Mouse (Mus musculus): ENCODE data around the gene Gm49388. TPM values are rescaled to one million over a fixed set of nuclear protein-coding genes. Genes with fewer than 3 reads are reported as not detected.
A peak's percentile ranks its signal among the peaks of the same experiment; 100 is the strongest.

Gm49388 gene
- polyA plus RNA-seq, 1 experiment from 2014 or later = not detected

DNA sequence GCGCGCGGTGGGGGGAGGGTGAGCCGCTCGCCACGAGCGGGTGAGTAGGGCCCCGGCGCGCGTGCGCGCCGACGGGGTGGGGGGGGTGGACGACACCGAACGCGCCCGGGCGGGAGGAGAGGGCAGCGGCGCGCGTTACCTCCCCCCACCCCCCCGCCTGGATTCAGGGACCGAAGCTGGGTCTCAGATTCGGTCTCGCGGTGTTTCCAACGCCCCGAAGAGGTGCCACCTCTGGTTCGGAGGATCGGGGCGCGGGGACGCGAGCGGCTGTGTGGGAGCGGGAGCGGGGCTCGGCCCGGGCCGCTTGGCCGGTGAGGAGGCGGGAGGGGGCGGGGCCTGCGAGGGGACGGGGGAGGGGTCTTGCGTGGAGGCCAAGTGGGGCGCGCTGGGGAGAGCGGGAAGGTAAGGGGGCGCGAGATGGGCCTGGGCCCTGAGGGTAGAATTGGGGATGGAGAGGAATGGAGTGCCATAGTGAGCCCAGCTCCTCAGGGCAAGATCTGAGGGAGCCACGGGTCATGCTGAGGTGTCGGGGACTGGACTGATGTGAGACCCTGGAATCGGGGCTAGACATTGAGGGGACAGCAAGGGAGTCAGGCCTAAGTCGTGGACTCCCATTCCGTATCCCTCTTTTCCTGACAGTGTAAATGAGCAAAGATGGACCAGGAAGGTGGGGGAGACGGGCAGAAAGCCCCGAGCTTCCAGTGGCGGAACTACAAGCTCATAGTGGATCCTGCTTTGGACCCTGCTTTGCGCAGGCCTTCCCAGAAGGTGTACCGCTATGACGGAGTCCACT is 7.7 kb upstream of the Gm49388 start:
- Histone ChIP-seq H3K4me2 (ENCODE audit: low read depth, severe bottlenecking) (peak overlapping the region; percentile 76), H3K27ac (replicated peaks; ENCODE audit: low read depth, low read length) (peak overlapping the region; percentile 91), H3K36me3 (ENCODE audit: control insufficient read depth, insufficient read depth, low read length) (peaks cover 7% of the 10 kb centered on the region; the same call in 1 of the 2 replicates), H3K27me3 (ENCODE audit: control insufficient read depth, insufficient read depth, low read length) (no peaks in the 10 kb centered on the region), H3K9me3 (ENCODE audit: control insufficient read depth, low read length) (no peaks in the 10 kb centered on the region), H3K9ac (ENCODE audit: low read length) (peak overlapping the region; percentile 92), H3K4me1 (ENCODE audit: control insufficient read depth, insufficient read depth, low read length) (peaks cover 8% of the 10 kb centered on the region), H3K4me3 (ENCODE audit: low read depth, low read length) (peak overlapping the region; percentile 70)
- 3% methylated on average over 53 of the region's 66 CpGs for WGBS
- peak; percentile 74 for DNase-seq (ENCODE audit: low spot score)
- peak; percentile 48 for ATAC-seq (ENCODE audit: insufficient number of reproducible peaks, low FRiP score, low TSS enrichment, low read depth)

DNA sequence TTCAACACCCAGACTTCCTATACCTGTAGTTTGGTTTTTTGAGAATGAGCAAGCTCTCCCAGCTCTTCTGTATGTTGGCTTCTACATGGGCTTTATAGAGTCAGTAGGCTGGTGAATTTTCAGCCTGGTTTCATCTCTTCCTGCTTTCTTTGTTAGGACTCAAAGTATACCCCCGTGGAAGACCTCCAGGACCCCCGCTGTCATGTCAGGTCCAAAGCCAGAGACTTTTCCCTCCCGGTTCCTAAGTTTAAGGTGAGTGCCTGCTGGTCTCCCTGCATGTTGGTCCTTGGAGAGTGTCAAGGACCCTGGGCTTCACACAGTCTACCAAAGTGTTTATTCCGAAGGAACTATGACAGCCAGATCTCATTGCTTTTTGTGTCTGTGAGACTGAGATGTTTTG is 7.1 kb upstream of the Gm49388 start:
- Histone ChIP-seq H3K4me2 (ENCODE audit: low read depth, severe bottlenecking) (peak overlapping the region; percentile 76), H3K9me3 (ENCODE audit: control insufficient read depth, low read length) (no peaks in the 10 kb centered on the region), H3K27ac (replicated peaks; ENCODE audit: low read depth, low read length) (no peak overlapping the region), H3K4me3 (ENCODE audit: low read depth, low read length) (peak overlapping the region; percentile 70), H3K4me1 (ENCODE audit: control insufficient read depth, insufficient read depth, low read length) (peaks cover 8% of the 10 kb centered on the region), H3K36me3 (ENCODE audit: control insufficient read depth, insufficient read depth, low read length) (peaks cover 7% of the 10 kb centered on the region; the same call in 1 of the 2 replicates), H3K9ac (ENCODE audit: low read length) (peak overlapping the region; percentile 92), H3K27me3 (ENCODE audit: control insufficient read depth, insufficient read depth, low read length) (no peaks in the 10 kb centered on the region)
- ATAC-seq (ENCODE audit: insufficient number of reproducible peaks, low FRiP score, low TSS enrichment, low read depth) = no peak
- WGBS = 82% methylated on average over 4 of the region's 4 CpGs
- DNase-seq (ENCODE audit: low spot score) = no peak

DNA sequence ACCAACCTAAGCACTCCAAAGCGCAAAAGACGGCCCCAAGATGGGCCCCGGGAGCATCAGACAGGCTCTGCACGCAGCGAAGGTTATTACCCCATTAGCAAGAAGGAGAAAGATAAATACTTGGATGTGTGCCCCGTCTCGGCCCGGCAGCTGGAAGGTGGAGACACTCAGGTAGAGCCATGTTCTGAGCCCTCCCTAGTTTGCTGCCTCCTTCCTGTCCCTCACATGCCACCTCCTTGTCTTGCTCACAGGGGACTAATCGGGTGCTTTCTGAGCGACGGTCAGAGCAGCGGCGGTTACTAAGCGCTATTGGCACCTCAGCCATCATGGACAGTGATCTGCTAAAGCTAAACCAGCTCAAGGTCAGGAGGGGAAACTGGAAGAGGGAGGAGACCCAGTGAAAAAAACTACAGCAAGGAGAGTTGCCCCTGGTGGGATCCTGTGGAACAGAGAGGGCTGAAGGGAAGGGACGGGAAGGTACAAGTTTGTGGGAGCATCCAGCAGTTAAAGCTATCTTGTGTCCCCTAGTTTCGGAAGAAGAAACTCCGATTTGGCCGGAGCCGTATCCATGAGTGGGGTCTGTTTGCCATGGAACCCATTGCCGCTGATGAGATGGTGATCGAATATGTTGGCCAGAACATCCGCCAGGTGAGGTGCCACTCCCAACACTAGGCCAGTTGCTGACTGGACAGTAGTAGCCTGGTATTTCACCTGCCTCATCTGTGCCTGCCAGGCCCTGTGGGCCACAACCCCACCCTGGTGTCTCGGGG is 11.9 kb downstream of the Gm49388 start:
- no peak overlapping the region for H3K27ac ChIP-seq (replicated peaks; ENCODE audit: low read depth, low read length)
- H3K9ac ChIP-seq (ENCODE audit: low read length) = no peak overlapping the region
- no peak overlapping the region for H3K4me3 ChIP-seq (ENCODE audit: low read depth, low read length)
- no peaks in the 10 kb centered on the region for H3K27me3 ChIP-seq (ENCODE audit: control insufficient read depth, insufficient read depth, low read length)
- WGBS = 92% methylated on average over 23 of the region's 23 CpGs
- no peaks in the 10 kb centered on the region for H3K9me3 ChIP-seq (ENCODE audit: control insufficient read depth, low read length)
- H3K4me1 ChIP-seq (ENCODE audit: control insufficient read depth, insufficient read depth, low read length) = no peaks in the 10 kb centered on the region
- H3K4me2 ChIP-seq (ENCODE audit: low read depth, severe bottlenecking) = no peak overlapping the region
- DNase-seq (ENCODE audit: low spot score) (no peak), ATAC-seq (ENCODE audit: insufficient number of reproducible peaks, low FRiP score, low TSS enrichment, low read depth) (no peak)
- H3K36me3 ChIP-seq (ENCODE audit: control insufficient read depth, insufficient read depth, low read length) = peaks cover 35% of the 10 kb centered on the region

DNA sequence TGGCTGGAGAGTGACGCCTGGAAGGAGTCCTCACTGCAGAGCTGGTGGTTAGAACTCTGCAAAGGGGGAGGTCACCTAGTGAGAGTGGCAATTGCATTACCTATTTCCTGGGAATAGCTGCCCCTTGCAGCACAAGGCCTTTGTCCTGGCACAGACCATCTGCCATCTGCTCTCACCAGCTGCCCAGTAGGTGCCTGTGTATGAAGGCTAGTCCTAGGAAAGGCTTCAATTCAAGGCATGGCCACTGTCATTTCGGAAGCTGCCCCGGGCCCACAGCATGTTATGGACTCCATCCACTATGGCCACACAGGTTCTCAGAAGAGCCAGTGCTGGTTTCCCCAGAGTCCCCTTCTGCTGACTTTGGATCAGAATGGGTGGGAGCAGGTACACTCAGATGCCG is 13.2 kb downstream of the Gm49388 start:
- WGBS = 89% methylated on average over 4 of the region's 4 CpGs
- Histone ChIP-seq H3K27me3 (ENCODE audit: control insufficient read depth, insufficient read depth, low read length) (no peaks in the 10 kb centered on the region), H3K9me3 (ENCODE audit: control insufficient read depth, low read length) (no peaks in the 10 kb centered on the region), H3K4me1 (ENCODE audit: control insufficient read depth, insufficient read depth, low read length) (no peaks in the 10 kb centered on the region), H3K27ac (replicated peaks; ENCODE audit: low read depth, low read length) (no peak overlapping the region), H3K9ac (ENCODE audit: low read length) (no peak overlapping the region), H3K36me3 (ENCODE audit: control insufficient read depth, insufficient read depth, low read length) (peaks cover 33% of the 10 kb centered on the region), H3K4me2 (ENCODE audit: low read depth, severe bottlenecking) (no peak overlapping the region), H3K4me3 (ENCODE audit: low read depth, low read length) (no peak overlapping the region)
- ATAC-seq (ENCODE audit: insufficient number of reproducible peaks, low FRiP score, low TSS enrichment, low read depth) (no peak), DNase-seq (ENCODE audit: low spot score) (no peak)

DNA sequence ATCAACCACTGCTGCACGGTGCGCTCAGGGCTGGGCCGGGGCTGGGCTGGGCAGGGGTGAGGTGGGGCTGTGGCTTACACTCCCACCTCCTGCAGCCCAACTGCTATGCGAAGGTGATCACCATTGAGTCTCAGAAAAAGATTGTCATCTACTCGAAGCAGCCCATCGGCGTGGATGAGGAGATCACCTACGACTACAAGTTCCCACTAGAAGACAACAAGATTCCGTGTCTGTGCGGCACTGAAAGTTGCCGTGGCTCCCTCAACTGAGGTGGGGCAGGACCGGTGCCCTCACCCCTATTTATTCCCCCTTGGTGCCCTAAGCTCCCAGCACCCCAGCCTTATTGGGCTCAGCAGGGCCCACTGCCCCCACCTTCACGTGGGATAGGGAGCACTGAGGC is 13.8 kb downstream of the Gm49388 start:
- no peak overlapping the region for H3K4me3 ChIP-seq (ENCODE audit: low read depth, low read length)
- 90% methylated on average over 13 of the region's 13 CpGs for WGBS
- ATAC-seq (ENCODE audit: insufficient number of reproducible peaks, low FRiP score, low TSS enrichment, low read depth) (no peak), DNase-seq (ENCODE audit: low spot score) (no peak)
- peaks cover 33% of the 10 kb centered on the region for H3K36me3 ChIP-seq (ENCODE audit: control insufficient read depth, insufficient read depth, low read length)
- no peak overlapping the region for H3K9ac ChIP-seq (ENCODE audit: low read length)
- no peak overlapping the region for H3K27ac ChIP-seq (replicated peaks; ENCODE audit: low read depth, low read length)
- no peaks in the 10 kb centered on the region for H3K4me1 ChIP-seq (ENCODE audit: control insufficient read depth, insufficient read depth, low read length)
- H3K4me2 ChIP-seq (ENCODE audit: low read depth, severe bottlenecking) = no peak overlapping the region
- H3K9me3 ChIP-seq (ENCODE audit: control insufficient read depth, low read length) = no peaks in the 10 kb centered on the region
- no peaks in the 10 kb centered on the region for H3K27me3 ChIP-seq (ENCODE audit: control insufficient read depth, insufficient read depth, low read length)

DNA sequence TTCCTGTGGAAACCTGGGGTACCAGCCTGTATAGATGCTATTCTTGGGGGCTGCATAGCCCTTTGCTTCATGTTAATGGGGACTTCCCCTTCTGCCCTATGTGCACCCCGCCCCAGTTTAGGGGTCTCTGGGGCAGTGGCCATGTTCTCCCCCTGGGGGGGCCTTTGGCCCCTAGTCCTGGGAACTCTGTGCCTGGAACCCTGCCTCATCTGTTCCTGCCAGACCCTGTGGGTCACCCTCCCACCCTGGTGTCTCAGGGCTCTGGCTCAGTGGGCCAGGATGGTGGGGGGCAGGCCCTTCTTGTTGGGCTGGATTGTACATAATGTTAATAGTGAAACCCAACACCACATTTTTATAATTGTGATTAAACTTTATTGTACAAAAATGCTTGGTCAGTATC is 14.3 kb downstream of the Gm49388 start:
- DNase-seq (ENCODE audit: low spot score) (no peak), ATAC-seq (ENCODE audit: insufficient number of reproducible peaks, low FRiP score, low TSS enrichment, low read depth) (no peak)
- H3K27ac ChIP-seq (replicated peaks; ENCODE audit: low read depth, low read length) = no peak overlapping the region
- no peaks in the 10 kb centered on the region for H3K4me1 ChIP-seq (ENCODE audit: control insufficient read depth, insufficient read depth, low read length)
- H3K4me3 ChIP-seq (ENCODE audit: low read depth, low read length) = no peak overlapping the region
- H3K36me3 ChIP-seq (ENCODE audit: control insufficient read depth, insufficient read depth, low read length) = peaks cover 33% of the 10 kb centered on the region
- WGBS = 96% methylated on average over 1 of the region's 1 CpGs
- no peaks in the 10 kb centered on the region for H3K9me3 ChIP-seq (ENCODE audit: control insufficient read depth, low read length)
- H3K27me3 ChIP-seq (ENCODE audit: control insufficient read depth, insufficient read depth, low read length) = no peaks in the 10 kb centered on the region
- no peak overlapping the region for H3K4me2 ChIP-seq (ENCODE audit: low read depth, severe bottlenecking)
- no peak overlapping the region for H3K9ac ChIP-seq (ENCODE audit: low read length)

DNA sequence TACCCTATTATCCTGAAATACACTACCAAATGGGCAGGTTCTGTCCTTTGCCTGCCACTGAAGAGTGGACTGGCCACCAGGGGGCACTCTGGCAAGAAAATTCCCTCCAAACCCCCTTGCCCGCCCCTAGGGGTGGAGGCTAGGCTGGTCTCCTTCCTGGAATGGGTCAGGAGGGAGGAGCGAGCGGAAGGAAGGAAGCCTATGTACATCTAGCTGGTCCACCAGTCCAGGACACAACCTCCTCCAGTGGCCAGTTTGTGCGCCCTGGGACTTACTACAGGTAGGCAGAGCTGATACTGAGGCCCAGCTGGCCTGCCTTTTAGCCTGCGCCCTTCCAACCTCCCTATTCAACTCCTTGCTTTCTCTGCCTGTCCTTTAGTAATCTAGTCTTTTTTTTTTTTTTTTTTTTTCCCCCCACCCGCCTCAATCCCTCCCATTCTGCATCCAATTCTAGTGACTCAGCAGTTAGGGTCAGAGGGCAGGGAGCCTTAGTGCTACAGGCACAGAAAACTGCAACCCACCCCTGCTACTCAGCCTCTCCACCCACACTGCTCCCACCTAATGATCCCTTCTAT is 15.1 kb downstream of the Gm49388 start, which contains the start of gene Hsd3b7:
Hsd3b7 (plus strand) TSS at position 170 of the 575 bp plus-strand sequence.
- DNase-seq (ENCODE audit: low spot score) (peak; percentile 96), ATAC-seq (ENCODE audit: insufficient number of reproducible peaks, low FRiP score, low TSS enrichment, low read depth) (peak; percentile 73)
- H3K4me3 ChIP-seq (ENCODE audit: low read depth, low read length) = 0 out of 2 replicates have a peak within 1 kb of the TSS, but pooled peaks have one; percentile 5
- H3K27ac ChIP-seq (replicated peaks; ENCODE audit: low read depth, low read length) = no peak within 1 kb of the TSS
- H3K4me2 ChIP-seq (ENCODE audit: low read depth, severe bottlenecking) = no peak within 1 kb of the TSS; the same call in 1 of the 2 replicates
- peak within 1 kb of the TSS; percentile 27; the same call in 1 of the 2 replicates for H3K9ac ChIP-seq (ENCODE audit: low read length)
- H3K9me3 ChIP-seq (ENCODE audit: control insufficient read depth, low read length) = no peaks in the 10 kb centered on the region
- WGBS = 34% methylated on average over 6 of the region's 6 CpGs
- H3K27me3 ChIP-seq (ENCODE audit: control insufficient read depth, insufficient read depth, low read length) = no peaks in the 10 kb centered on the region
- peaks cover 27% of the 10 kb centered on the region for H3K36me3 ChIP-seq (ENCODE audit: control insufficient read depth, insufficient read depth, low read length)
- H3K4me1 ChIP-seq (ENCODE audit: control insufficient read depth, insufficient read depth, low read length) = no peaks in the 10 kb centered on the region

DNA sequence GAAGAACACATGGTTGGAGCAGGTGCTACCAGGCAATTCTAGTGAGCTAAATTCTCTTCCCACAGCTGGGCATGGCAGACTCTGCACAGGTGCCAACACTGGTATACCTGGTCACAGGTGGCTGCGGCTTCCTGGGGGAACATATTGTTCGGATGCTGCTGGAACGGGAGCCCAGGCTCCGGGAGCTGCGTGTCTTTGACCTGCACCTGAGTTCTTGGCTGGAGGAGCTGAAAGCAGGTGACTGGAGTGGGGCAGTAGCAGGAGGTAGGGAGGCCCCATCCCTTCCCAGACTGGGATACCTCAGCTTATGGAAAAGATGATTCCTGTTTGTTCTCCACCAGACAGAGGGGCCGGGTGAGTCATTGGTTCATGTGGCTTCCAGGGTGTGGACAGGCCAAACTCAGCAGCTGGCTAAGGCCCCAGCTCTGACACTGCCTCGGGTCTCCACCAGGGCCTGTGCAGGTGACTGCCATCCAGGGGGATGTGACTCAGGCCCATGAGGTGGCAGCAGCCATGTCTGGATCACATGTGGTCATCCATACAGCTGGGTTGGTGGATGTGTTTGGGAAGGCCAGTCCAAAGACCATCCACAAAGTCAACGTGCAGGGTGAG is 15.7 kb downstream of the Gm49388 start:
- Histone ChIP-seq H3K36me3 (ENCODE audit: control insufficient read depth, insufficient read depth, low read length) (peaks cover 22% of the 10 kb centered on the region; the same call in 1 of the 2 replicates), H3K9me3 (ENCODE audit: control insufficient read depth, low read length) (no peaks in the 10 kb centered on the region), H3K27me3 (ENCODE audit: control insufficient read depth, insufficient read depth, low read length) (no peaks in the 10 kb centered on the region), H3K27ac (replicated peaks; ENCODE audit: low read depth, low read length) (no peak overlapping the region), H3K9ac (ENCODE audit: low read length) (peak overlapping the region; percentile 27; the same call in 1 of the 2 replicates), H3K4me2 (ENCODE audit: low read depth, severe bottlenecking) (no peak overlapping the region), H3K4me3 (ENCODE audit: low read depth, low read length) (0 out of 2 replicates have a peak overlapping the region, but pooled peaks have one; percentile 5), H3K4me1 (ENCODE audit: control insufficient read depth, insufficient read depth, low read length) (no peaks in the 10 kb centered on the region)
- 93% methylated on average over 8 of the region's 8 CpGs for WGBS
- ATAC-seq (ENCODE audit: insufficient number of reproducible peaks, low FRiP score, low TSS enrichment, low read depth) = no peak
- no peak for DNase-seq (ENCODE audit: low spot score)
